Mouse (Mus musculus) T-cell, adult 2 months (primary cell): ENCODE data around the gene Dstyk.
A peak's percentile ranks its signal among the peaks of the same experiment; 100 is the strongest.
"Not testable (repeated sequence)": the region's sequence is repeated elsewhere in the genome, so short reads cannot be mapped to it uniquely, and the experiment has no call there.

Source experiments
- DNase-seq: peaks from one replicate; pipeline ENCODE4 v3.0.0; 2022; ENCODE audit warnings: low spot score

Gene Dstyk

GRCm38 (mm10) chr1:132436960-132437359, 19.6 kb downstream of the Dstyk start:
- DNase-seq = no peak

GRCm38 (mm10) chr1:132437389-132437788, 20.0 kb downstream of the Dstyk start:
- no peak for DNase-seq

- DNase-seq = no peak
Measured at GRCm38 (mm10) chr1:132440896-132441435, 23.6 kb downstream of the Dstyk start.

GRCm38 (mm10) chr1:132449742-132450141, 32.4 kb downstream of the Dstyk start:
- no peak for DNase-seq

- DNase-seq = no peak
Measured at GRCm38 (mm10) chr1:132464651-132465050, 47.3 kb downstream of the Dstyk start.

GRCm38 (mm10) chr1:132468926-132469325, 51.6 kb downstream of the Dstyk start:
- DNase-seq = no peak

- DNase-seq = no peak
Measured at GRCm38 (mm10) chr1:132469519-132469918, 52.2 kb downstream of the Dstyk start.

GRCm38 (mm10) chr1:132470031-132470430, 52.7 kb downstream of the Dstyk start:
- DNase-seq = not testable (repeated sequence)

GRCm38 (mm10) chr1:132471032-132471431, 53.7 kb downstream of the Dstyk start:
- no peak for DNase-seq

- no peak for DNase-seq
Measured at GRCm38 (mm10) chr1:132471499-132471898, 54.1 kb downstream of the Dstyk start.

GRCm38 (mm10) chr1:132472537-132472936, 55.2 kb downstream of the Dstyk start:
- DNase-seq = no peak

- DNase-seq = no peak
Measured at GRCm38 (mm10) chr1:132474496-132474895, 57.1 kb downstream of the Dstyk start.

GRCm38 (mm10) chr1:132476575-132476927, 59.2 kb downstream of the Dstyk start:
- DNase-seq = no peak

GRCm38 (mm10) chr1:132476928-132477691, 59.8 kb downstream of the Dstyk start, which contains the start of gene Rbbp5:
Gene Rbbp5, plus strand, starts transcription at chr1:132477365.
- peak; percentile 83 for DNase-seq

- DNase-seq = no peak
Measured at GRCm38 (mm10) chr1:132479438-132479837, 62.1 kb downstream of the Dstyk start.

- DNase-seq = no peak
Measured at GRCm38 (mm10) chr1:132481619-132482018, 64.3 kb downstream of the Dstyk start.

GRCm38 (mm10) chr1:132483234-132483633, 65.9 kb downstream of the Dstyk start:
- DNase-seq = no peak

GRCm38 (mm10) chr1:132483759-132484158, 66.4 kb downstream of the Dstyk start:
- no peak for DNase-seq

- DNase-seq = no peak
Measured at GRCm38 (mm10) chr1:132500535-132500934, 83.2 kb downstream of the Dstyk start.

GRCm38 (mm10) chr1:132505155-132505554, 87.8 kb downstream of the Dstyk start:
- DNase-seq = no peak

- DNase-seq = no peak
Measured at GRCm38 (mm10) chr1:132506058-132506457, 88.7 kb downstream of the Dstyk start, which contains the start of gene Tmem81. Gene Tmem81, plus strand, starts transcription at chr1:132506230.

GRCm38 (mm10) chr1:132506656-132507055, 89.3 kb downstream of the Dstyk start:
- no peak for DNase-seq

- DNase-seq = no peak
Measured at GRCm38 (mm10) chr1:132509771-132510170, 92.4 kb downstream of the Dstyk start.

GRCm38 (mm10) chr1:132511521-132511920, 94.2 kb downstream of the Dstyk start:
- no peak for DNase-seq
